In genomic region chr11:69948763-69949150, GRCm38 (mm10) we compare ENCODE assay signal across 8 mouse cellular contexts. TPM values are rescaled to one million over a fixed set of nuclear protein-coding genes. Genes with fewer than 3 reads are reported as not detected.
A peak's percentile ranks its signal among the peaks of the same experiment; 100 is the strongest.
DNase-seq lines count a peak whose midpoint lies in the region; ATAC-seq and TF ChIP-seq lines count a peak whose summit lies in the region.

No protein-coding gene starts in this region.

- H3K4me2 ChIP-seq in hindbrain, embryonic 13.5 days = peak overlapping the region; percentile 62

- no peak for TF ChIP-seq CTCF in Patski (IDR thresholded peaks at IDR 0.05)

- in situ Hi-C loops in Patski (cut with MboI; ENCODE audit: low pct_unique_long_range_greater_than_20kb) = no loop called here

- no peaks in the 10 kb centered on the region for H3K9me3 ChIP-seq in hindbrain, embryonic 13.5 days

- peak; percentile 65 for ATAC-seq in Patski
- peak; percentile 25; the same call in 1 of the 2 replicates for ATAC-seq in hindbrain, embryonic 13.5 days (ENCODE audit: low FRiP score)

- WGBS in hindbrain, embryonic 13.5 days = 1% methylated on average over 14 of the region's 14 CpGs

- H3K9ac ChIP-seq in hindbrain, embryonic 13.5 days = no peak overlapping the region

- H3K27ac ChIP-seq in hindbrain, embryonic 13.5 days = peak overlapping the region; percentile 40; the same call in 1 of the 2 replicates

- H3K4me3 ChIP-seq in hindbrain, embryonic 13.5 days = peak overlapping the region; percentile 44

- CTCF ChIA-PET in Patski (lab: Charles Lee) = interaction anchor here (0.6 to 6.8 kb wide), 18 partner anchors 11 to 70 kb away, joined by 3 to 85 read pairs (median 4); no protein-coding TSS in a partner anchor

- no peaks in the 10 kb centered on the region for H3K36me3 ChIP-seq in hindbrain, embryonic 13.5 days

- POLR2A ChIA-PET in Patski (lab: Charles Lee) = interaction anchor here (0.8 kb wide), 1 partner anchor 25 kb away, joined by 3 read pairs; no protein-coding TSS in a partner anchor

- H3K4me1 ChIP-seq in hindbrain, embryonic 13.5 days (replicated peaks) = peaks cover 19% of the 10 kb centered on the region

- DNase-seq in Patski (ENCODE audit: low read depth, low spot score) = peak; percentile 25
- DNase-seq in cerebellum, postnatal 10 days = peak; percentile 92 to 96
- peak; percentile 50 to 66 for DNase-seq in frontal cortex, postnatal 14 days (ENCODE audit: low spot score in 2 of 2)
- DNase-seq in layer of hippocampus, postnatal 14 days (ENCODE audit: low spot score in 2 of 2) = peak; percentile 77 to 78
- DNase-seq in lung, postnatal 10 days = peak; percentile 94
- peak; percentile 82 for DNase-seq in ovary, postnatal 14 days (ENCODE audit: low spot score)
- DNase-seq in thymus, postnatal 36 days = peak; percentile 80 to 84

- H3K27me3 ChIP-seq in Patski = peaks cover 14% of the 10 kb centered on the region
- peaks cover 43% of the 10 kb centered on the region for H3K27me3 ChIP-seq in hindbrain, embryonic 13.5 days

RNA-seq across cellular contexts. Expression of gene Slc2a4, which starts 0.8 kb away (rescaled TPM):
- 0.13 TPM for polyA plus RNA-seq in Patski (2021)
- 3.9 and 4.0 TPM in 2 replicates for polyA plus RNA-seq in hindbrain, embryonic 13.5 days (2015; fragmentation: Nextera tagmentation; extraction: Ambion mirVana)
- total RNA-seq in layer of hippocampus, postnatal 14 days (2021) = 1 to 10 TPM; 1.8 to 3.6 TPM

RNA-seq across cellular contexts. Expression of gene Ybx2, which starts 13.2 kb away (rescaled TPM):
- polyA plus RNA-seq in Patski (2021) = 2.4 TPM
- polyA plus RNA-seq in hindbrain, embryonic 13.5 days (2015; fragmentation: Nextera tagmentation; extraction: Ambion mirVana) = 4.0 and 7.1 TPM in 2 replicates
- total RNA-seq in layer of hippocampus, postnatal 14 days (2021) = 1 to 10 TPM; 8.3 to 9.7 TPM

RNA-seq across cellular contexts. Expression of gene Cldn7, which starts 15.8 kb away (rescaled TPM):
- polyA plus RNA-seq in Patski (2021) = not detected
- 0.38 and 0.87 TPM in 2 replicates for polyA plus RNA-seq in hindbrain, embryonic 13.5 days (2015; fragmentation: Nextera tagmentation; extraction: Ambion mirVana)
- not detected for total RNA-seq in layer of hippocampus, postnatal 14 days (2021)

RNA-seq across cellular contexts. Expression of gene Eif5a, which starts 27.0 kb away (rescaled TPM):
- 768 TPM for polyA plus RNA-seq in Patski (2021)
- polyA plus RNA-seq in hindbrain, embryonic 13.5 days (2015; fragmentation: Nextera tagmentation; extraction: Ambion mirVana) = 1,129 and 1,134 TPM in 2 replicates
- total RNA-seq in layer of hippocampus, postnatal 14 days (2021) = 100 to 1,000 TPM; 446 to 451 TPM

RNA-seq across cellular contexts. Expression of gene Ctdnep1, which starts 32.2 kb away (rescaled TPM):
- 174 TPM for polyA plus RNA-seq in Patski (2021)
- polyA plus RNA-seq in hindbrain, embryonic 13.5 days (2015; fragmentation: Nextera tagmentation; extraction: Ambion mirVana) = 22.4 and 22.7 TPM in 2 replicates
- total RNA-seq in layer of hippocampus, postnatal 14 days (2021) = 100 to 1,000 TPM; 108 to 115 TPM

Comparison
In these comparisons a context has a peak if more than half of its experiments do, and no peak if none do; other contexts are left out.
1. Peak in every context shown above with its lines: DNase-seq, ATAC-seq, H3K4me3 ChIP-seq and H3K27ac ChIP-seq.
2. DNase-seq: peak in every context shown above with its lines; median percentile 94 in cerebellum, postnatal 10 days; 94 in lung, postnatal 10 days; 82 in ovary, postnatal 14 days; 82 in thymus, postnatal 36 days; 78 in layer of hippocampus, postnatal 14 days; 58 in frontal cortex, postnatal 14 days; 25 in Patski.